Mouse (Mus musculus): ENCODE results near the gene Nupl1. TPM values are rescaled to one million over a fixed set of nuclear protein-coding genes. Genes with fewer than 3 reads are reported as not detected.

Nupl1 gene
- total RNA-seq (2014; fragmentation: Nextera tagmentation) (not detected in 2 replicates), total RNA-seq (2017) (0.06 and 0.11 TPM in 2 replicates), polyA plus RNA-seq (2012) (not detected in 2 replicates)

- ATAC-seq (ENCODE audit: extremely low read depth, insufficient number of reproducible peaks, low FRiP score, poor library complexity, severe bottlenecking) (peak; percentile 93), DNase-seq (ENCODE audit: low spot score) (peak; percentile 83)
- no peaks in the 10 kb centered on the region for H3K9me3 ChIP-seq (replicated peaks)
- H3K4me1 ChIP-seq (ENCODE audit: insufficient read depth, low read depth, low read length) = peaks cover 21% of the 10 kb centered on the region
- peak within 1 kb of the TSS; percentile 97 for H3K4me3 ChIP-seq (ENCODE audit: low read depth, low read length)
- H3K27me3 ChIP-seq (ENCODE audit: insufficient read depth, low read length) = no peaks in the 10 kb centered on the region
- peaks cover 20% of the 10 kb centered on the region for H3K36me3 ChIP-seq (replicated peaks)
- TF ChIP-seq CTCF (IDR thresholded peaks at IDR 0.05; ENCODE audit: low read depth, low read length) = no peak
- TF ChIP-seq GATA2 (IDR thresholded peaks at IDR 0.05; ENCODE audit: borderline replicate concordance, low read depth, low read length) = no peak
- TF ChIP-seq GATA1 (IDR thresholded peaks at IDR 0.05; ENCODE audit: borderline replicate concordance, low read length) = no peak
- no peak for TF ChIP-seq TAL1 (conservative IDR thresholded peaks at IDR 0.05; ENCODE audit: low read depth, low read length)
- TF ChIP-seq POLR2AphosphoS5 (IDR thresholded peaks at IDR 0.05; ENCODE audit: insufficient replicate concordance, low read depth, low read length) = no peak
Measured at GRCm38 (mm10) chr14:60251281-60252003, at the start of gene Nupl1, which contains the start of gene Gm49336. Nupl1 (minus strand) TSS chr14:60251431. Gm49336 (minus strand) TSS chr14:60251507.

GRCm38 (mm10) chr14:60301024-60301423 is 49.8 kb upstream of the Nupl1 start:
- TF ChIP-seq GATA1 (IDR thresholded peaks at IDR 0.05; ENCODE audit: borderline replicate concordance, low read length) (no peak), GATA2 (IDR thresholded peaks at IDR 0.05; ENCODE audit: borderline replicate concordance, low read depth, low read length) (no peak), POLR2AphosphoS5 (IDR thresholded peaks at IDR 0.05; ENCODE audit: insufficient replicate concordance, low read depth, low read length) (no peak), TAL1 (conservative IDR thresholded peaks at IDR 0.05; ENCODE audit: low read depth, low read length) (no peak), CTCF (IDR thresholded peaks at IDR 0.05; ENCODE audit: low read depth, low read length) (no peak)
- no peak overlapping the region for H3K4me3 ChIP-seq (ENCODE audit: low read depth, low read length)
- peaks cover 62% of the 10 kb centered on the region for H3K36me3 ChIP-seq (replicated peaks)
- H3K4me1 ChIP-seq (ENCODE audit: insufficient read depth, low read depth, low read length) = no peaks in the 10 kb centered on the region
- H3K27me3 ChIP-seq (ENCODE audit: insufficient read depth, low read length) = no peaks in the 10 kb centered on the region
- H3K9me3 ChIP-seq (replicated peaks) = no peaks in the 10 kb centered on the region
- no peak for ATAC-seq (ENCODE audit: extremely low read depth, insufficient number of reproducible peaks, low FRiP score, poor library complexity, severe bottlenecking)
- DNase-seq (ENCODE audit: low spot score) = no peak

- TF ChIP-seq GATA2 (IDR thresholded peaks at IDR 0.05; ENCODE audit: borderline replicate concordance, low read depth, low read length) = no peak
- no peak for TF ChIP-seq POLR2AphosphoS5 (IDR thresholded peaks at IDR 0.05; ENCODE audit: insufficient replicate concordance, low read depth, low read length)
- TF ChIP-seq CTCF (IDR thresholded peaks at IDR 0.05; ENCODE audit: low read depth, low read length) = no peak
- ATAC-seq (ENCODE audit: extremely low read depth, insufficient number of reproducible peaks, low FRiP score, poor library complexity, severe bottlenecking) = no peak
- H3K36me3 ChIP-seq (replicated peaks) = peaks cover 62% of the 10 kb centered on the region
- H3K27me3 ChIP-seq (ENCODE audit: insufficient read depth, low read length) = no peaks in the 10 kb centered on the region
- H3K4me3 ChIP-seq (ENCODE audit: low read depth, low read length) = no peak overlapping the region
- DNase-seq (ENCODE audit: low spot score) = no peak
- no peaks in the 10 kb centered on the region for H3K9me3 ChIP-seq (replicated peaks)
- H3K4me1 ChIP-seq (ENCODE audit: insufficient read depth, low read depth, low read length) = no peaks in the 10 kb centered on the region
Measured at GRCm38 (mm10) chr14:60300224-60300991, 49.2 kb upstream of the Nupl1 start.

GRCm38 (mm10) chr14:60295531-60295930 is 44.3 kb upstream of the Nupl1 start:
- TF ChIP-seq GATA2 (IDR thresholded peaks at IDR 0.05; ENCODE audit: borderline replicate concordance, low read depth, low read length) (no peak), CTCF (IDR thresholded peaks at IDR 0.05; ENCODE audit: low read depth, low read length) (no peak), TAL1 (conservative IDR thresholded peaks at IDR 0.05; ENCODE audit: low read depth, low read length) (no peak)
- Histone ChIP-seq H3K27me3 (ENCODE audit: insufficient read depth, low read length) (no peaks in the 10 kb centered on the region), H3K4me3 (ENCODE audit: low read depth, low read length) (no peak overlapping the region), H3K4me1 (ENCODE audit: insufficient read depth, low read depth, low read length) (no peaks in the 10 kb centered on the region), H3K9me3 (replicated peaks) (no peaks in the 10 kb centered on the region), H3K36me3 (replicated peaks) (peaks cover 69% of the 10 kb centered on the region)
- ATAC-seq (ENCODE audit: extremely low read depth, insufficient number of reproducible peaks, low FRiP score, poor library complexity, severe bottlenecking) (no peak), DNase-seq (ENCODE audit: low spot score) (no peak)

GRCm38 (mm10) chr14:60290363-60290762 is 39.1 kb upstream of the Nupl1 start:
- DNase-seq (ENCODE audit: low spot score) = no peak
- H3K4me1 ChIP-seq (ENCODE audit: insufficient read depth, low read depth, low read length) = peaks cover 3% of the 10 kb centered on the region; the same call in 1 of the 2 replicates
- no peaks in the 10 kb centered on the region for H3K9me3 ChIP-seq (replicated peaks)
- peaks cover 64% of the 10 kb centered on the region for H3K36me3 ChIP-seq (replicated peaks)
- no peak for TF ChIP-seq GATA1 (IDR thresholded peaks at IDR 0.05; ENCODE audit: borderline replicate concordance, low read length)
- TF ChIP-seq CTCF (IDR thresholded peaks at IDR 0.05; ENCODE audit: low read depth, low read length) = no peak
- TF ChIP-seq POLR2AphosphoS5 (IDR thresholded peaks at IDR 0.05; ENCODE audit: insufficient replicate concordance, low read depth, low read length) = no peak
- TF ChIP-seq GATA2 (IDR thresholded peaks at IDR 0.05; ENCODE audit: borderline replicate concordance, low read depth, low read length) = no peak
- TF ChIP-seq TAL1 (conservative IDR thresholded peaks at IDR 0.05; ENCODE audit: low read depth, low read length) = no peak
- H3K4me3 ChIP-seq (ENCODE audit: low read depth, low read length) = no peak overlapping the region
- H3K27me3 ChIP-seq (ENCODE audit: insufficient read depth, low read length) = no peaks in the 10 kb centered on the region
- peak; percentile 49; the same call in 1 of the 2 replicates for ATAC-seq (ENCODE audit: extremely low read depth, insufficient number of reproducible peaks, low FRiP score, poor library complexity, severe bottlenecking)

GRCm38 (mm10) chr14:60286194-60286863 is 35.1 kb upstream of the Nupl1 start:
- DNase-seq (ENCODE audit: low spot score) (no peak), ATAC-seq (ENCODE audit: extremely low read depth, insufficient number of reproducible peaks, low FRiP score, poor library complexity, severe bottlenecking) (no peak)
- TF ChIP-seq TAL1 (conservative IDR thresholded peaks at IDR 0.05; ENCODE audit: low read depth, low read length) (no peak), GATA1 (IDR thresholded peaks at IDR 0.05; ENCODE audit: borderline replicate concordance, low read length) (no peak), POLR2AphosphoS5 (IDR thresholded peaks at IDR 0.05; ENCODE audit: insufficient replicate concordance, low read depth, low read length) (no peak), CTCF (IDR thresholded peaks at IDR 0.05; ENCODE audit: low read depth, low read length) (no peak), GATA2 (IDR thresholded peaks at IDR 0.05; ENCODE audit: borderline replicate concordance, low read depth, low read length) (no peak)
- no peaks in the 10 kb centered on the region for H3K27me3 ChIP-seq (ENCODE audit: insufficient read depth, low read length)
- no peaks in the 10 kb centered on the region for H3K9me3 ChIP-seq (replicated peaks)
- H3K36me3 ChIP-seq (replicated peaks) = peaks cover 49% of the 10 kb centered on the region
- H3K4me3 ChIP-seq (ENCODE audit: low read depth, low read length) = no peak overlapping the region
- peaks cover 3% of the 10 kb centered on the region; the same call in 1 of the 2 replicates for H3K4me1 ChIP-seq (ENCODE audit: insufficient read depth, low read depth, low read length)
